Mouse (Mus musculus) testis, adult 2 months (tissue): ENCODE measurements around the gene D930007J09Rik. TPM values are rescaled to one million over a fixed set of nuclear protein-coding genes. Genes with fewer than 3 reads are reported as not detected.

Source experiments
- H3K27ac ChIP-seq: fragments of 200-500 bp; 2 replicates; pipeline ENCODE4 v1.5.1; 2012; ENCODE audit warnings: low read depth, low read length; ENCODE audit not compliant: control insufficient read depth, insufficient read depth
- H3K27me3 ChIP-seq: fragments of 200-500 bp; 2 replicates; pipeline ENCODE4 v1.6.1; 2012; ENCODE audit warnings: mild to moderate bottlenecking, low read length, moderate library complexity; ENCODE audit not compliant: control insufficient read depth, insufficient read depth
- H3K36me3 ChIP-seq: fragments of 200-500 bp; 2 replicates; pipeline ENCODE4 v1.6.1; 2012; ENCODE audit warnings: mild to moderate bottlenecking, low read length; ENCODE audit not compliant: control insufficient read depth, insufficient read depth
- H3K4me1 ChIP-seq: fragments of 200-500 bp; 2 replicates; pipeline ENCODE4 v1.6.1; 2012; ENCODE audit warnings: low read length; ENCODE audit not compliant: control insufficient read depth, insufficient read depth
- H3K4me3 ChIP-seq: fragments of 200-500 bp; 2 replicates; pipeline ENCODE4 v1.5.1; 2012; ENCODE audit warnings: low read depth, mild to moderate bottlenecking, low read length, moderate library complexity, mixed read lengths; ENCODE audit not compliant: control insufficient read depth
- CTCF ChIP-seq: fragments of 200-500 bp; IDR thresholded peaks from 2 replicates; pipeline ENCODE4 v1.5.1; 2012; ENCODE audit warnings: low read depth, mild to moderate bottlenecking, inconsistent platforms, low read length, moderate library complexity; ENCODE audit not compliant: control insufficient read depth, insufficient read depth, insufficient replicate concordance
- POLR2A ChIP-seq: fragments of 200-500 bp; IDR thresholded peaks from 2 replicates; pipeline ENCODE4 v1.6.1; 2012; ENCODE audit warnings: low read depth, mild to moderate bottlenecking, inconsistent platforms, low read length, moderate library complexity; ENCODE audit not compliant: control insufficient read depth
- polyA plus RNA-seq: library from polyadenylated mRNA; depleted of rRNA; stranded (reverse); fragments of >200 nt; gene quantifications from 2 replicates; pipeline ENCODE4 v1.2.3, GENCODE M21; 2012

The D930007J09Rik gene
- polyA plus RNA-seq, 1 experiment, result not detected

DNA sequence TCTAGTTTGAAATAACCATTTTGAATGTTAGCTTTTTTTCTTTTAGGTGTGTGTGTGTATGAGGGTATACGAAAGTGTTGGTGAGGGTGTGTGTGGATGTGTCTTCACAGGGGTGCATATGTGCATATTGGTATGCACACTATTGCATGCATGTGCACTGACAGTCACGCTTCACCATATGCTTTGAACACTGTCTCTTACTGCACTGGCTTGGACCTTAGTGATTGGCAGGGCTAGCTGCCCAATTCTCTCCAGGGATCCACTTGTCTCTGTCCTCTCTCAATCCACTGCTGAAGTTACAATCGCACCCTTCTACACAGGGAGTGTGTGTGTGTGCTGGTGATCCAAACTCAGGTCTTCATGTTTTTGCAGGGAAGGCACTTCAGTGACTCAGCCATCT lies 38.7 kb upstream of the D930007J09Rik start:
- no peaks in the 10 kb centered on the region for H3K4me1 ChIP-seq
- no peaks in the 10 kb centered on the region for H3K36me3 ChIP-seq
- no peaks in the 10 kb centered on the region for H3K27me3 ChIP-seq
- TF ChIP-seq POLR2A (no peak), CTCF (no peak)
- H3K27ac ChIP-seq, result no peak overlapping the region
- H3K4me3 ChIP-seq, result no peak overlapping the region

GRCm38 (mm10) chr13:32839314-32839713 lies 36.7 kb upstream of the D930007J09Rik start:
- Histone ChIP-seq H3K27ac (no peak overlapping the region), H3K36me3 (no peaks in the 10 kb centered on the region), H3K4me1 (no peaks in the 10 kb centered on the region), H3K4me3 (no peak overlapping the region), H3K27me3 (no peaks in the 10 kb centered on the region)
- TF ChIP-seq POLR2A, result no peak
- TF ChIP-seq CTCF, result no peak

GRCm38 (mm10) chr13:32834513-32834912 lies 31.9 kb upstream of the D930007J09Rik start:
- H3K4me1 ChIP-seq, result peaks cover 2% of the 10 kb centered on the region
- no peak overlapping the region for H3K27ac ChIP-seq
- no peaks in the 10 kb centered on the region for H3K27me3 ChIP-seq
- H3K4me3 ChIP-seq, result no peak overlapping the region
- H3K36me3 ChIP-seq, result no peaks in the 10 kb centered on the region
- no peak for TF ChIP-seq CTCF
- no peak for TF ChIP-seq POLR2A

DNA sequence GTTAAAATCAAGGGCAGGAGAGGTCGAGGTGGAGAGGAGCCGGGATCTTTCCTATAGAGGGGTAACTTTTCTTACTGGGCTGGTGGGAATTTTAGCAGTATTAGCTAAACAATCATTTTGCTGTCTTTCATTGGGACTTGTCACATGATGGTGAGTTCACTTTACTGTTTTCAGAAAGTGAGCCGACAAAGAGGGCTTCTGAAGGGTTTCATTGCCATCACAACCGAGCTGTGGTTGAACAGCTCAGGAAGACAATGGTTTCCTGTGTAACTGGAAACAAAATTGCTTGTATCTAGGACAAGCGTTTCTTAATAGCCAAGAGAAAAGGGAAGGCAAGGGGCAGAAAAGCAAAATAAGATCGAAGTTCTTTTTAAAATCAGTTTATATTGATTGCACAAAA lies 30.6 kb upstream of the D930007J09Rik start:
- Histone ChIP-seq H3K4me1 (peaks cover 2% of the 10 kb centered on the region), H3K36me3 (no peaks in the 10 kb centered on the region), H3K27me3 (no peaks in the 10 kb centered on the region), H3K4me3 (no peak overlapping the region), H3K27ac (no peak overlapping the region)
- no peak for TF ChIP-seq CTCF
- no peak for TF ChIP-seq POLR2A

DNA sequence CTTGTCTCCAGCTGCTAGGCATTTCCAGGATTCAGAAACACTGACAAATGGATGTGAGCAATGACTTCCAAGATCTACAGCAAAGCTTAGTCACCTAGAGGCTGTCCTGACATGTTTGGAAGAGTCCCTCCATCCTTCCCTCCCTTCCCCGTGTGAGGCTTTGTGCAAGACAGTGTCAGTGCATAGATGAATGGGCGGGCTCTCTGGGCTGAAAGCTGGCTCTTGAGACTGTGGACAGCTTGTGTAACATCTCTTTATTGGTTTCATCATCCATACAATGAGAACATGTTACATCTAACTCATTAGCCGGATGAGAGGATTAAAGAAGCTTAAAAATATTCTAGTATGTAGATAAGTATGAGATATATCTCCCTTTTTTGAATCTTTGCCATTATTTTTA lies 30.1 kb upstream of the D930007J09Rik start:
- Histone ChIP-seq H3K36me3 (no peaks in the 10 kb centered on the region), H3K27me3 (no peaks in the 10 kb centered on the region), H3K4me3 (no peak overlapping the region), H3K4me1 (peaks cover 2% of the 10 kb centered on the region), H3K27ac (no peak overlapping the region; the same call in 1 of the 2 replicates)
- TF ChIP-seq CTCF (no peak), POLR2A (no peak)

- TF ChIP-seq POLR2A (no peak), CTCF (no peak)
- Histone ChIP-seq H3K4me3 (no peak overlapping the region), H3K36me3 (no peaks in the 10 kb centered on the region), H3K27me3 (no peaks in the 10 kb centered on the region), H3K27ac (no peak overlapping the region), H3K4me1 (peaks cover 2% of the 10 kb centered on the region)
Observed at GRCm38 (mm10) chr13:32831505-32832273, 29.0 kb upstream of the D930007J09Rik start.

- no peaks in the 10 kb centered on the region for H3K27me3 ChIP-seq
- peaks cover 2% of the 10 kb centered on the region for H3K4me1 ChIP-seq
- H3K4me3 ChIP-seq, result no peak overlapping the region
- no peaks in the 10 kb centered on the region for H3K36me3 ChIP-seq
- H3K27ac ChIP-seq, result no peak overlapping the region
- no peak for TF ChIP-seq POLR2A
- no peak for TF ChIP-seq CTCF
Observed at GRCm38 (mm10) chr13:32828886-32829285, 26.2 kb upstream of the D930007J09Rik start.
